Mouse (Mus musculus) testis, postnatal 14 days (tissue): Measurements from ENCODE around the gene Zfp169.
"Not testable (repeated sequence)": the region's sequence is repeated elsewhere in the genome, so short reads cannot be mapped to it uniquely, and the experiment has no call there.

Experiments
- DNase-seq: peaks from one replicate; pipeline ENCODE4 v3.0.0; 2021; ENCODE audit warnings: low spot score

The Zfp169 gene

DNA sequence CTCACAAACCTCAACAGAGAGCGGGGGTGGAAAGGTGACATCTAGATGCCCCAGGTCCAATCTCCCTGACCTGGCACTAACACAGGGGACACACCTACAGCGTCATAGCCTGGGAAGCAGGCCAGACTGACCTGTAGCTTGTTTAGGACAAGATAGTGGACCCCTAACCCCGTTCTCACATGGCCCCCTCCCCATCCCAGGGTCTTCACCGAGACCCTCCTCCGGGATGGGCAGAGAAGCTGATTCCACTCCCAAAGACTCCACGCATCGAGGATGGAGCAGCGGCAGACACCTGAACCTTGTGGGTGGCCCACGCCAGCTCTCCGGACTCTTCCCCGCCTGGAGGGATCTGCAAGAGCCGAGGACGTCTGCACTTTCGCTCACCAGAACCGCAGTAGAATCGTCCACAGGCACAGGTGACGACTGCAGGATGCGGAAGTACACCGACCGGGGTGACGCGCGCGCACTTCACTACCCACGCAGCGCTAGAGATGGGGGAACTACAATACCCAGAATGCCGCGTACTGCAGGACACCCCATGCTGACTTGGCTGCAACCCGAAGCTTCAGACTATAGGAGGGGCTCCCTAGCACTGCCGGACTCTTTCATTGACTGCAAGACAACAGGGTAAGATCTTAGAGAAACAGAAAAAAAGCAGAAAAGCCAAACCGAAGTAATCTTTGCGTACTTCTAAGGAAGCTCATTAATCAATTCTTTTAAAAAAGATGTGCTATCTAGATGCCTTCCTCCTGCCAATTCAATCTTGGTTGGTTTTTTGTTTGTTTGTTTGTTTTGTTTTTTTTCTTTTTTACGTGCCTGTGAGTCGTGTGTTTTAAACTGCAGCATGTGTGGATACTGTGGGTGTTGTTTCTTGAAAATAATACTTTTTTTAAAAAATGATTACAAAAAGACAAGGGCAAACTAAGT is at the start of gene Zfp169, which contains the start of gene A830005F24Rik:
TSS of gene Zfp169 (minus strand) at position 449 of the 927 bp plus-strand sequence.
TSS of gene A830005F24Rik (plus strand) at position 568 of the 927 bp plus-strand sequence.
- DNase-seq = peak; percentile 84

DNA sequence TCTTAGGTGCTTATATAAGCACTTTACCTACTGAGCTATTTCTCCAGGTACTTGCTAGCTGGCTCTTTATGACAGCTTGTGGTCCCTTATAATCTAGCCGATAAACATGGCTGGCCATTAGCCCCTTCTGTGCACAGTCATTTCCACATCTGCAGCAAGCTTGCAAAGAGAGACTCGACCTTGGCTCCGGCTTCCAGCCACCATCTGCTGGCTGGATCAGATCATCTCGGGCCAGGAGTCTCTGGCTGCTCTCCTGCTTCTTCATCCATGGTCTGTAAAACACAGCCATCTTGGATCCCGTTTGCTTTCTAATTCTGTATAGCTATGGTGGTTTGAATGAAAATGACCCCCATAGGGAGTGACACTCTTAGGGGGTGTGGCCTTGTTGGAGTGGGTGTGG is 49.1 kb upstream of the Zfp169 start:
- DNase-seq = no peak

DNA sequence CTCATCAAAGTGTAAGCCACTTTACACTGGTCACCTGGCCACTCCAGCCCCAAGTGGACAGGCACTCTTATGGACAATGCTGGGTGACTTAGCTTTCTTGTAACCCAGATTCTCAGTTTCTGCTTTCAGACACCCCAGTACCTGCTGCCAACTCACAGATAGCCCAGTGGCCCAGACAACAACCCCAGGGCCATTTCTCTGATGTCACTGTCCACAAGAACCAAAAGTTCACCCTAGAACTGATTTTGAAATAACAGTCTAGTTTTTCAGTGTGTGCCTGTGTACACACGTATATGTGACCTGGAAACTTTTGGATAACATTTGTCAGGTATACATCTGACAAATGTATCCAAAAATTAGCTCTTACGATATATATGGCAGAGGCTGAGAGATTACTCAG is 48.2 kb upstream of the Zfp169 start:
- no peak for DNase-seq

- DNase-seq = no peak
Measured at GRCm38 (mm10) chr13:48555976-48556375, 42.7 kb upstream of the Zfp169 start.

- no peak for DNase-seq
Measured at GRCm38 (mm10) chr13:48554552-48554951, 41.3 kb upstream of the Zfp169 start.

DNA sequence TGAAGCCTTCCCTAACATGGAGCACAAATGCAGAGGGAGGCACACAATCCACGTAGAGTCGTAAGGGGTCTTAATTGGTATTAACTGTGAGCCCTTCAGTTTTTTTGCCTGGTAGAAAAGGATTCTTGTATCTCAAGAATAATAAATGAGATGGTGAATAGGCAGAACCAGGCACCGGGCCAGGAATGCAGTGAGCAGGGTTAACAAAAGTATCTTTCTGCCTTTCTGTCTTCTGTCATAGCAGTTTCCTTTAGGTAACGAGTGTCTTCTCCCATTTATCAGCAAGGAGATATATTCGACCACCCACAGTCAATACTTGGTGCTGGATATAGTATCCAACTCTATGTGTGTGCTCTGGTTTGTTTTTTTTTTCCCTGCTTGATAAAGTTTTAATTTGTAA is 40.3 kb upstream of the Zfp169 start:
- DNase-seq = no peak

GRCm38 (mm10) chr13:48552181-48553090 is 39.2 kb upstream of the Zfp169 start:
- DNase-seq = peak; percentile 88

DNA sequence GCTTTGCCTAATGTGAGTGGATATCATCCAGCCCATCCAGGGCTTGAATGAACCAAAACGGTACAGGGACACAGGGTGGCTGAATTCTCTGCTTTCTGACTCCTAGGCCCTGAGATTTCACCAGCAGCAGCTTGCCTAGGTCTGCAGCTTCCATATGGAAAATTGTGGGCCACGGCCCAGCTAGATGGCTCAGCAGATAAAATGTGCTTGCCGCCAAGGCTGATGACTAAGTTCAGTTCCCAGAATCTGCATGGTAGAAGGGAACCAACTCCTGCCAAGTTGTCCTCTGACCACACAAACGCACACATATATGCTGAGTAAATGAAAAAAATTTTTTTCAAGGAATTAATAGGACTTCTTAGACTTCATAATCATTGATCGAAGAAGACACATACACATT is 35.0 kb upstream of the Zfp169 start:
- no peak for DNase-seq

GRCm38 (mm10) chr13:48547623-48548022 is 34.4 kb upstream of the Zfp169 start:
- DNase-seq = no peak

- DNase-seq = peak; percentile 100
Measured at GRCm38 (mm10) chr13:48546330-48546917, 33.2 kb upstream of the Zfp169 start.

DNA sequence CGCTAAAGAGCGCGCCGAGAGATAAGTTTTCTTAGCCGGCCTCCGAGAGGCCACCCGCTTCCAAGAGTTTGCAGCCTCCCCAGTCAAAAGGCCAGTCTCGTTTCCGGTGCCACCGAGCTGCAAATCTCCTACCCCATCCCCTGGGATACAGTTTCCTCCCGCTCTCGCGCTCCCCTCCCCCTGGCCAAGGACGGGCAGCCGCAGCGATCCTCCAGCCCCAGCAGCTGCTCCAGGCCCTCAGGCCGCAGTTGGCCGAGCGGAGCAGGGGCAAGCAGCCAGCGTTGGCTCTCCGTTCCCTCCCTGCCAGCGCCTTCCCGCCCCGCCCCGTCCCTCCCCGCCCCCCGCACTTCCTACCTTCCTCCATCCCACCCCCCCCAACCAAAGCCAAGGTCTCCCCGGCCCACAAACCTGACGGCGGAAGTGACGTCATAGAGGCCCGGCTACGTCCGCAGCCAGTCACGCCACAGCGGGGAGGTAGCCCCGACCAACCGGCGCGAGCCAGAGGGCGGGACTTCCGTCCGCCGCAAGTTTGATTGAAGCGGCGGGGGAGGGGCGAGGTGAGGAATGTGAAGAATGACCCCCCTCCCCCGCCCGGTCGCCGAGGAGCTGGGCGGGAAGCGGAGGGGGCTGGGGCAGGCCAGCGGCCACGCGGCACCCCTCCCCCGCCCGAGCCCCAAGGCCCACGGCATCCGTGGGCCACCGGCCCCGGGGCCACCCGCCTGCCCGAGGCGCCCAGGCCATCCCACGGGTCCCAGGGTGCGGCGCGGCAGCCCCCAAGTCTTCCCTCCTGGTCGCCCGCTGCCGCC is 32.4 kb upstream of the Zfp169 start:
- peak; percentile 98 for DNase-seq

GRCm38 (mm10) chr13:48544867-48545266 is 31.6 kb upstream of the Zfp169 start:
- DNase-seq = no peak

GRCm38 (mm10) chr13:48544391-48544790 is 31.1 kb upstream of the Zfp169 start:
- DNase-seq = no peak

GRCm38 (mm10) chr13:48540488-48540887 is 27.2 kb upstream of the Zfp169 start:
- DNase-seq = no peak

DNA sequence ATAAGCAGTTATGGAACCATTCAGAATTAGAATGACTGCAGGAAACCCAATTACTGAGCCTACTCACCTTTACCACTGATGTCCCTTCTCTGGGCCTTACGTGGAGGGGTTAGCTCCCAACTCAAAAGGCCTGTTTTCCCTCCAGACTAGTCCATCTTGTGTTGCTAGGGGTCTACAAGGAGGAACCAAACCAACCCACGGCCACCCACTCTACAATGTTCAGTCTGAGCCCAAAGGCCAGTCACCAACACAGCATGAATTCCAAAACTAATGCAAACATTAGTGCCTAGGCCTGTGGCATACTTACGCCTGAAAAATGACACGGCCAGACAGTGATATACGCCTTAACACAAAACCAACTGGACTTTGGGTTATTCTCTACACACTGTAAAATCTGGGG is 20.2 kb upstream of the Zfp169 start:
- DNase-seq = no peak

- no peak for DNase-seq
Measured at GRCm38 (mm10) chr13:48531448-48531847, 18.2 kb upstream of the Zfp169 start.

DNA sequence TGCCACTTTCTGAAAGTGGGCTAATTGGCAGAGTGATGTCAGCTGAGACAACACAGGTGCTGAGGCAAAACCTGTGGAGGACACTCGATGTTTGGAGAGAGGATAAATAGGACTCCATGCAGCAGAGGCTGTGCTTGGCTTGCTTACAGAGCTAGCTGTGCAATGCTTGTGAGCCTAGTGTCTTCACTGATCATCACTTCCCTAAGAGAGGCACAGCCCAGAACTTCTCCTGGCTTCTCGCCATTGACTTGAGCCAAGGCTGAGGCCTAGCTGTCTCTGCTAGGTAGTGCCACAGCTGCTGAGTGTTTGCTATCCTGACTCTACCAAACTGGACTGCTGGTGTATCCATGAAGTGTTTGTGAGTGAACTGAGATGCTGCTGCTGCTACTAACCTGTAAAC is 17.4 kb upstream of the Zfp169 start:
- DNase-seq = peak; percentile 38

GRCm38 (mm10) chr13:48529028-48529427 is 15.8 kb upstream of the Zfp169 start:
- no peak for DNase-seq

DNA sequence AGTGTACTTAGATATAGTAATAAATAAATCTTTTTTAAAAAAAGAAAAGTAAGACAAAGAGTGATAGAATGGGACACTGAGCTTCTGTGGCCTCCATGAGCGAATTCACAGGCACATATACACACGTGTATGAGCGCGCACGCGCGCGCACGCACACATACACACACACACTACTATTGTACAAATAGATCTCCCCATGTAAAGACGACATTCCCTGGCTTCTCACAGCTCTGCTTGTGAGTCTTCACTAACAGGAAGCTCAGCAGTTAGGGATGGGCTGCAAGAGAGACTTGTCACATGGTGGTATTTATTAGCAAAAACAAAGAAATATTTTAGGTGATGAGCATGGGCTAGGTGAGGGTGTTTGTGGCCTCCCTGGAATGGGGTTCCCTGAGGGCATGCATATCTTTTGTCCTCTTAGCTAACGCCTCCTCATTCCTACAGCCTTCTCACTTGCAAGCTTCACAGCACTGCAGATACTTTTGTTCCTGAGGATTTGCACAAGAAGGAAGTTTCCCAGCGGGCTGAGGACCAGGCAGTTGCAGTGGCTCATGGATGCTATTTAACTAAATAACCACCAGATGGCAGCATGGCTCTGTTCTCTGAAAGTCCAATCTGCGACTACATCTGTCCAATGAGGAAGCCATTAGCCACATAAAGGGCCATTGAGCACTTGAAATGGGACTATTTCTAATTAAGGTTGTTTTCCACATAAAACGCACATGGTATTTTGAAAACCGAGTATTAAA is 15.0 kb upstream of the Zfp169 start:
- peak; percentile 50 for DNase-seq

- DNase-seq = no peak
Measured at GRCm38 (mm10) chr13:48525745-48526144, 12.5 kb upstream of the Zfp169 start.

- not testable (repeated sequence) for DNase-seq
Measured at GRCm38 (mm10) chr13:48519122-48519521, 5.9 kb upstream of the Zfp169 start.
